Mouse (Mus musculus): ENCODE results near the gene Odf3b. TPM values are rescaled to one million over a fixed set of nuclear protein-coding genes. Genes with fewer than 3 reads are reported as not detected.

The Odf3b gene
- total RNA-seq, 1 experiment = not detected

- TF ChIP-seq HCFC1 (IDR thresholded peaks at IDR 0.05; ENCODE audit: borderline replicate concordance, insufficient read depth, low read length) (no peak), ZC3H11A (IDR thresholded peaks at IDR 0.05; ENCODE audit: borderline replicate concordance, low read depth, low read length) (no peak), ZNF384 (IDR thresholded peaks at IDR 0.05; ENCODE audit: low read depth, low read length) (no peak), MAFK (IDR thresholded peaks at IDR 0.05; ENCODE audit: insufficient read depth, low read depth, low read length) (no peak), CHD2 (IDR thresholded peaks at IDR 0.05; ENCODE audit: low read depth, low read length) (no peak)
- peaks cover 1 to 6% of the 10 kb centered on the region in 2 experiments; a peak in 1 of 4 replicates for H3K4me1 ChIP-seq (ENCODE audit: control insufficient read depth in 2 of 2, insufficient read depth in 2 of 2, low read length in 2 of 2, poor library complexity in 1 of 2)
- H3K9ac ChIP-seq (ENCODE audit: insufficient read depth, low read depth, low read length, poor library complexity, severe bottlenecking) = peak within 1 kb of the TSS; percentile 39; the same call in 1 of the 2 replicates
- H3K9me3 ChIP-seq (ENCODE audit: control insufficient read depth, insufficient read depth, low read depth, low read length) = no peaks in the 10 kb centered on the region
- H3K4me3 ChIP-seq (ENCODE audit: insufficient read depth in 1 of 2, low read depth in 1 of 2, low read length in 2 of 2, poor library complexity in 1 of 2, severe bottlenecking in 1 of 2) = peak within 1 kb of the TSS; percentile 44 to 59; a peak in 3 of 4 replicates
- H3K36me3 ChIP-seq (ENCODE audit: control insufficient read depth, insufficient read depth, low read length, poor library complexity, severe bottlenecking) = no peaks in the 10 kb centered on the region
- DNase-seq (ENCODE audit: low read depth, low spot score) = no peak
- in situ Hi-C loops (cut with MboI; ENCODE audit: low sequenced_read_pairs in 2 of 2, unreplicated experiment in 2 of 2) = no loop called here
- H3K27ac ChIP-seq (ENCODE audit: insufficient read depth, low read depth, low read length, poor library complexity, severe bottlenecking) = no peak within 1 kb of the TSS
Measured at GRCm38 (mm10) chr15:89384617-89385016, 5.5 kb upstream of the Odf3b start, which contains the start of gene Klhdc7b. Gene Klhdc7b (plus strand): TSS chr15:89384917.

GRCm38 (mm10) chr15:89379429-89379828, 347 bp upstream of the Odf3b start:
- in situ Hi-C loops (cut with MboI; ENCODE audit: low sequenced_read_pairs in 2 of 2, unreplicated experiment in 2 of 2) = no loop called here
- DNase-seq (ENCODE audit: low read depth, low spot score) = no peak
- H3K27ac ChIP-seq (ENCODE audit: insufficient read depth, low read depth, low read length, poor library complexity, severe bottlenecking) = no peak overlapping the region
- peak overlapping the region; percentile 60; the same call in 1 of the 2 replicates for H3K9ac ChIP-seq (ENCODE audit: insufficient read depth, low read depth, low read length, poor library complexity, severe bottlenecking)
- H3K9me3 ChIP-seq (ENCODE audit: control insufficient read depth, insufficient read depth, low read depth, low read length) = no peaks in the 10 kb centered on the region
- peaks cover 2 to 21% of the 10 kb centered on the region in 2 experiments; a peak in 2 of 4 replicates for H3K4me1 ChIP-seq (ENCODE audit: control insufficient read depth in 2 of 2, insufficient read depth in 2 of 2, low read length in 2 of 2, poor library complexity in 1 of 2)
- H3K36me3 ChIP-seq (ENCODE audit: control insufficient read depth, insufficient read depth, low read length, poor library complexity, severe bottlenecking) = no peaks in the 10 kb centered on the region
- no peak for TF ChIP-seq MAFK (IDR thresholded peaks at IDR 0.05; ENCODE audit: insufficient read depth, low read depth, low read length)
- peak overlapping the region; percentile 55 to 63 for H3K4me3 ChIP-seq (ENCODE audit: insufficient read depth in 1 of 2, low read depth in 1 of 2, low read length in 2 of 2, poor library complexity in 1 of 2, severe bottlenecking in 1 of 2)

- Histone ChIP-seq H3K9ac (ENCODE audit: insufficient read depth, low read depth, low read length, poor library complexity, severe bottlenecking) (peak overlapping the region; percentile 60), H3K36me3 (ENCODE audit: control insufficient read depth, insufficient read depth, low read length, poor library complexity, severe bottlenecking) (no peaks in the 10 kb centered on the region), H3K9me3 (ENCODE audit: control insufficient read depth, insufficient read depth, low read depth, low read length) (no peaks in the 10 kb centered on the region), H3K4me1 (ENCODE audit: control insufficient read depth in 2 of 2, insufficient read depth in 2 of 2, low read length in 2 of 2, poor library complexity in 1 of 2) (peaks cover 2 to 21% of the 10 kb centered on the region in 2 experiments; a peak in 2 of 4 replicates), H3K27ac (ENCODE audit: insufficient read depth, low read depth, low read length, poor library complexity, severe bottlenecking) (no peak overlapping the region), H3K4me3 (ENCODE audit: insufficient read depth in 1 of 2, low read depth in 1 of 2, low read length in 2 of 2, poor library complexity in 1 of 2, severe bottlenecking in 1 of 2) (peak overlapping the region; percentile 55 to 63)
- in situ Hi-C loops (cut with MboI; ENCODE audit: low sequenced_read_pairs in 2 of 2, unreplicated experiment in 2 of 2) = no loop called here
- DNase-seq (ENCODE audit: low read depth, low spot score) = no peak
- TF ChIP-seq ZC3H11A (IDR thresholded peaks at IDR 0.05; ENCODE audit: borderline replicate concordance, low read depth, low read length) (no peak), HCFC1 (IDR thresholded peaks at IDR 0.05; ENCODE audit: borderline replicate concordance, insufficient read depth, low read length) (no peak), ZNF384 (IDR thresholded peaks at IDR 0.05; ENCODE audit: low read depth, low read length) (no peak), MAFK (IDR thresholded peaks at IDR 0.05; ENCODE audit: insufficient read depth, low read depth, low read length) (no peak), CHD2 (IDR thresholded peaks at IDR 0.05; ENCODE audit: low read depth, low read length) (no peak)
Measured at GRCm38 (mm10) chr15:89377938-89378828, 899 bp downstream of the Odf3b start.

- Histone ChIP-seq H3K4me3 (ENCODE audit: insufficient read depth in 1 of 2, low read depth in 1 of 2, low read length in 2 of 2, poor library complexity in 1 of 2, severe bottlenecking in 1 of 2) (peak overlapping the region in 1 of 2 experiments; percentile 9; a peak in 1 of 4 replicates), H3K36me3 (ENCODE audit: control insufficient read depth, insufficient read depth, low read length, poor library complexity, severe bottlenecking) (peaks cover 5% of the 10 kb centered on the region), H3K9ac (ENCODE audit: insufficient read depth, low read depth, low read length, poor library complexity, severe bottlenecking) (no peak overlapping the region), H3K4me1 (ENCODE audit: control insufficient read depth in 2 of 2, insufficient read depth in 2 of 2, low read length in 2 of 2, poor library complexity in 1 of 2) (peaks cover 4 to 21% of the 10 kb centered on the region in 2 experiments; a peak in 3 of 4 replicates), H3K9me3 (ENCODE audit: control insufficient read depth, insufficient read depth, low read depth, low read length) (no peaks in the 10 kb centered on the region), H3K27ac (ENCODE audit: insufficient read depth, low read depth, low read length, poor library complexity, severe bottlenecking) (no peak overlapping the region)
- TF ChIP-seq ZC3H11A (IDR thresholded peaks at IDR 0.05; ENCODE audit: borderline replicate concordance, low read depth, low read length) (no peak), MAFK (IDR thresholded peaks at IDR 0.05; ENCODE audit: insufficient read depth, low read depth, low read length) (no peak), CHD2 (IDR thresholded peaks at IDR 0.05; ENCODE audit: low read depth, low read length) (no peak), HCFC1 (IDR thresholded peaks at IDR 0.05; ENCODE audit: borderline replicate concordance, insufficient read depth, low read length) (no peak), ZNF384 (IDR thresholded peaks at IDR 0.05; ENCODE audit: low read depth, low read length) (no peak)
- no peak for DNase-seq (ENCODE audit: low read depth, low spot score)
- in situ Hi-C loops (cut with MboI; ENCODE audit: low sequenced_read_pairs in 2 of 2, unreplicated experiment in 2 of 2) = no loop called here
Measured at GRCm38 (mm10) chr15:89377362-89377761, 1.7 kb downstream of the Odf3b start.
